Mouse (Mus musculus): ENCODE data around the gene Fam111a.

Fam111a gene

DNA sequence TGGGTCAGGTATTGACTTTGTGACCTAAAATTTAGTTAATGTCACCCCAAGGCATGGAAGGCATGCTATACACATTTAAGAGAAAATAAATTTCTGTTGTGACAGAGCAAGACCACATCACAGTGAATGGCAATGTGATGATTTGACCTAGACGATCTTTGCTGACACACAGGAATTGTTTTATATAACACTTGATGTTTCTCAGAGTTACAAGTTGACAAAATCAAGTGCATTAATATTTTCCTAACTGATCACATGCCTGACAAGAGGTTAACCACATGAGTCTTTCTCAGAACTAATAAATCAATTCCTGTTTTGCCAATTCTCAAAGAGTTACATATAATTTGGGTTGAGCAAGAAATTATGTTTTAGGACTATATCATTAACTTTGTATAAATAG lies 68.1 kb downstream of the Fam111a start:
- no peak for DNase-seq (ENCODE audit: low read depth, low spot score)

DNA sequence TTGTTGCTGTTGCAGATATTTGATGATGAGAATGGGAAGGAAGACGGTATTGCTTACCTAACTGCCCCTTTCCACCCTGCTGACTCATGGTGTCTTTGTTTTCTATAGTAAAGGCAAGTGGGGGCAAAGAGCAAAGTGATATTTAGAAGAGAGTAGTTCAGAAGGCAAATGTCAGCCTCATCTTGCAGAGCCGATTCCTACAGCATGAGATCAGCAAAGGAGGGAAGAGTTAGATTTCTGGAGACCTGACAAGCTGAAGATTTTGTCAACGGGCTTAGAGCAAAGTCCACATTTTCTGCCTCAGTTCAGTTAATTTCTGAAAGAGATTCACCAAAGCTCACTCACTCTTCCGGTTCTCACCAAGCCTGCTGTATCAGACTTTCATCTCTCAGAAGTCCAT lies 87.6 kb downstream of the Fam111a start, which contains the start of gene Glyat:
Gene Glyat (plus strand): TSS at position 133 of the 400 bp plus-strand sequence.
- no peak for DNase-seq (ENCODE audit: low read depth, low spot score)

DNA sequence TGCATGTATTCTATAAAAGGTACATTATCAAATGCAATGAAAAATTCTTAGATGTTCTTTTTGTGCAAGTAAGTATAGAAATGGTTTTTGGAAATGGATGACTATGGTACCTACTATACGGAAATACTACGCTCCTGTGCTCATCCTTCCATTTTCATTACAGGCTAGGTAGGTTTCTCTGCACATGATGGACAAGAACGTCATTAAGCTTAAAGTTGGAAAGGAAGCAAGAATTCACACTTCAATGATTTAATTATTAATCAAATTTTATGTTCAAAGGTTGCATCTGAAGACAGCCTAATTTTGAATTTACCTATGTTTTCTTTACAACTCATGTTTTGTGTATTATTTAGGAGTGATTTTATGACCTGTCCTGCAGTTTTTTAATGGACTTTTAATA lies 88.7 kb downstream of the Fam111a start:
- DNase-seq (ENCODE audit: low read depth, low spot score): no peak

DNA sequence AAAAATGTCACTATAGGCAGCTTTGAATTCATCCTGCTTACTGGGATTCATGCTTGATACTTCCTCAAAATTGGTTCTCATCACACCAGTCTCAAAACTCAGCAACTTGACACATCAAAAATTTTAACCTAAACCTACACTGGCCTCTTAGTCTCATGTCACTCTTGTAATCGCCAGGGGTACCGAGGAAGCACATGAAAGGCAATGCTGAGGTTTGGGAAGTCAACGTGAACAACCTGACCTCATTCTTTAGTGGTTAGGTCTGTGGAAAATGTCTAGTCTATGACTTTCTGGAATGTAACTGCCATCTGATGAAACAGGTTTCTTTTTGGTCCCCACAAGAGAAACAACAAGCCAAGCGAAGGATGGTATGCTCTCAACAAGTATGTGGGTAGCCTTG lies 89.4 kb downstream of the Fam111a start:
- DNase-seq (ENCODE audit: low read depth, low spot score): no peak

DNA sequence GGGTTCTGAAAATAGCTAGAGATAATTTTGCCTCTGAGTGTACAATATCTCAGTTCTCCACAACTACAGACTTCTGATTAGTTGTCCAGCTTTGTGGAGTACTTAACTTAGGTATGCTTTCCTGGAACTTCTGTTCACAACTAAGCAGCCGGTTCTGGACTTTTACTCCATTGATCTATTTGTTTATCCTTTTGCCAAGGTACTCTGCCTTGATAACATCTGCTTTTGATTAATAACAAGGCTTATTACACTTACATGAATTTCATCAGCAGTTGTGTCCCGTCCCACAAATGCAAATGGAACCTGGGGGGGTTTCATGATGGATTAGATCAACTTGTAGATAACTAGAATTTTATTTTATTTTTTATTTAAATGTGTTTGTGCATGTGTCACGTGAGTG lies 91.3 kb downstream of the Fam111a start:
- no peak for DNase-seq (ENCODE audit: low read depth, low spot score)

DNA sequence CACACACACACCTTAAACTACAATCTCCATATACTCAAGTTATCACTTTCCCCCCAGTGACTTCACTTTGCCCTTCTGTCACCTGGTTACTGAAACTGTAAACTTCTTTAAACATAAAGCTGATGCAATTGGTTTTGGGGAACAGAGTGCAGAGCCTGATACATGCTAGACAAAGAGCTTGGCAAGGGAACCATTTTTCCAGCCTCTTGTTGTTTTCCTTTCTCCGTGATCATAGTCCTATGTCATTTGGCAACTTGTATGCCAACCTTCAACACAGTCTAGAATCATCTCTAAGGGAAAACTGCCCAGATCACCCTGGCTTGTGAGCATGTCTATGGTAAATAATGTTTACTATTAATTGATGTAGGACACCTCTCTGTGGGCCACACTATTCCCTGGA lies 92.5 kb downstream of the Fam111a start:
- no peak for DNase-seq (ENCODE audit: low read depth, low spot score)

Data from CD4-positive, CD25-positive, alpha-beta regulatory T cell, adult 2 months (primary cell).